Mouse (Mus musculus) naive thymus-derived CD4-positive, alpha-beta T cell, adult 5 months (primary cell): ENCODE measurements around the gene Gab1. TPM values are rescaled to one million over a fixed set of nuclear protein-coding genes. Genes with fewer than 3 reads are reported as not detected.

Source experiments
- polyA plus RNA-seq: library from polyadenylated mRNA; unstranded; fragments of 100-300 nt; shearing (Covaris generic); gene quantifications from one replicate; pipeline ENCODE4 v1.2.1, GENCODE M21; 2017

Gab1 gene
- not detected for polyA plus RNA-seq

DNA sequence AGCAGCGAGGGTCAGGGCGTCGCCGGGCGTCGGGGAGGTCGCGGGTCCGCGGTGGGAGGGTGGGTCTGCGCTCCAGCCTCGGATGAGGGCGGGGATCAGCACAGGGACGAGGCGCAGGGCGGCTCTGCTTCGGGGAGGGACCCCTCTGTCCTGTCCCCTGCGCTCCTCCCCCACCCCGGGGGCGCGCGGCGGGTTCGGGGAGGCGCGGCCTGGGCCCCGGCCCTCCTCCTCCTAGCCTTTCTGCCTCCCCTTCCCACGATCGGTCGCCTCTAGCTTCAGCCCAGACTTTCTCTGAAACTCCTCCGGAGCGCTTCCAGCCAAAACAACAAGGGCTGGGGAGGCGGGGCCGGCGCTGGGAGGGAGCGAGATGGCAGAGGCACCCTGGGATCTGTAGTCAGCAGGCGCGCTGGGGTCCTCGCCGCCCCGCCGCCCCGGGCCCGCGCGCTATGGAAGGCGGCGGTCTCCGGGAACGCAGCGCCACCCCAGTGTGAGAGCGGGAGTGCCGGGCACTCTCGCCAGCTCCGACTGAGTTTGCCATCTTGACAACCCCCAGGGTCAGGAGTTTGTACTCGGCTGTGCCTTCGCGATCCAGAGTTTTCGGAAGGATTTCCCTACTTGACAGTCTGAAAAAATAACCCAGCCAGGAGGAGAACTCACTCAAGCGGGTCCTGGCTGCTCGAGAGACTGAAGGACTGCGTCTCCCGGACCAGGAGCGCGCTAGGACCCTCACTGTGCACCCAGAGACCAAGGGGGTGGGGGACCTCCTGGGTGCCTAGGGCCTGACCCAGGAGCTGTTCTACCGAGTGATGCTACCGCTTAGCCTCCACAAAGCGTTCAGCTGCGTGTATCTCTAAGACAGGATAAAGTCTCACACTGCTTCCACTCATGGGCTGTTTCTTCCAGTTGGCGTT is at the start of gene Gab1:
Gab1 (minus strand) TSS at position 324 of the 911 bp plus-strand sequence.

DNA sequence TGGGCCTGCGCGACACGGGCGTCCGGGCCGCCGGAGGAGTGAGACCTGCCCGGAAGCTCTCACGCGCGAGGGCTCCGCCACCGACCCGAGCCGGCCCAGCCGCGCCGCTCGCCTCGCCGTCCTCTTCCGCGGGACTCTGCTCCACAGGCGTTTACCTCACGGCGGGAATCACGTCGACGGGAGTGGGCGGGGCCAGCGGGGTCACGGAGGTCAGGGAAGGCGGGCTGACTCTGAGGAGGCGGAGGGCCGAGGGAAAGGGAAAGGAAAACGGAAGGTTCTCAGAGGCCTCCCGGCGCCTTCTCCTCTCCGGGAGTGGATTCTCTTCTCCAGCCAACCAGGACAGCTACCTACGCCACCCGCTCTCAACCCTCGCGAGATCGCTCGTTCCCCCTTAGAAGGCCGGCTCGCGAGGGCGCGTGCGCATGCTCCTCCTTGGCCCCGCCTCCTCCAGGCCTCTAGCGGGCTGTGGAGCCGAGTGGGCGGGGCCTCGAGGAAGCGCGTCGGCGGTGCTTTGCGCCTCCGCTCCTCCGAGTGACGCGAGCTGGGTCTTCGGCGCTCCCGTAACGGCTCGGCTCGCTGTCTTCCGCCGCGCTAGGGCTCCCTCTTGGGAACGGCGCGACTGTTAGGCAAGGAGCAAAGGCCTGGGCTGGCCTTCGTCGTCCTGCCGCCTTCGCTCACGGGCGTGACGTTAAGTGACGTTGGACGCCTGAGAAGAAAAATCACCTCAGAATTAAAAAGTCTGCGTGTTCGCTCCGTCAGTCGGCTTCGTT is 141.0 kb downstream of the Gab1 start, which contains the start of gene Smarca5:
Smarca5 (minus strand) TSS at position 343 of the 770 bp plus-strand sequence.

Other genes with a start within 250 kb of the Gab1 start
- 178 TPM for gene Smarca5, start 141.0 kb downstream of the Gab1 start, polyA plus RNA-seq
- gene Usp38, start 134.4 kb upstream of the Gab1 start, polyA plus RNA-seq: 98.4 TPM